Comparison of ENCODE assay signal across 8 mouse cellular contexts in the genomic region with DNA sequence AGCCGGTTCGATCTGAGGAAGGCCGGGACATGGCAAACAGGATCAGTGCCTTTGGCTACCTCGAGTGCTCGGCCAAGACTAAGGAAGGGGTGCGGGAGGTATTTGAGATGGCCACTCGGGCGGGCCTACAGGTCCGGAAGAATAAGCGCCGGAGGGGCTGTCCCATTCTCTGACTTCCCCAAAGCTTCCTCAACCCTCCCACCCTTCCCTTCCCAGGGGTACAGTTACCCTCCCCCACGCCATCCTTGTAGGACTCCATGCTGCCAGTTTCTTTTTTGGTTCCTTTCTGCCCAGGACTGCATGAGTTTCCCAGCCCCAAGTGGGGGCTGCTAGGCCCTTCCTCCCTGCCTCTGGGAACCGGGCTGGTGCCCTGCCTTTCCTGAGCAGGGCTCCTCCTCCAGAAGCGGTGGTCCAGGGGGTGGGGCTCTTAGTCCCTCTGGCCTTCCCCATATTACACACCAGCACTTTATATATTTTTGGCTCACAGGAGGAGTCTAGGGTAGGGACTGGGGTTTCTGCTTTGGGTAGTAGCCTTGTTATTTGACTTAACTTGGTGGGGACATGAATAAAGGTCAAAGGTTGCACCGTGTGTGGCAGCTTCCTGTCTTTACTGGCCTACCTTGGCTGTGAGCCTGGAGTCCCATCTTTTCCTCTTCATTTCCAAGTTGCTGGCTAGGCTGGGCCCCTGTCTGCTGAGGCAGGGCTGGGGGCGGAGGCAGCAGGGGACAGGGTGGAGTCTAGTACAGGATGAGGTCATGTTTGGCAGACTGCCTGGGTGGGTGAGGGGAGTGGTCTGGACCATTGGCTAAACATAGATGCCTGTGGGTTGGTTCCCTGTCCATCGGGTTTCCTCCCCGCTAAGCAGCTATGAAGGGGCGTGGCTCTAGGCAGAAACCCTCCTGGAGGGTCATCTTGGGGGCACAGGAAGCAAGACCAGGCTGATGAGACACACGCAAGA. TPM values are rescaled to one million over a fixed set of nuclear protein-coding genes. Genes with fewer than 3 reads are reported as not detected.
DNase-seq lines count a peak whose midpoint lies in the region; ATAC-seq and TF ChIP-seq lines count a peak whose summit lies in the region.

No protein-coding gene starts in this region.

- ATAC-seq in activated CD4-positive, CD25-positive, alpha-beta regulatory T cell, adult 4 months = peak; percentile 30
- ATAC-seq in forebrain, embryonic 11.5 days (replicated peaks; ENCODE audit: low FRiP score) = peak; percentile 91
- ATAC-seq in heart, postnatal 0 days (ENCODE audit: insufficient read depth, low read depth) = peak; percentile 92
- ATAC-seq in liver, embryonic 15.5 days (ENCODE audit: insufficient read depth) = peak; percentile 57
- peak; percentile 94 for ATAC-seq in neural tube, embryonic 11.5 days (ENCODE audit: insufficient read depth, low FRiP score, low TSS enrichment)

- H3K27ac ChIP-seq in forebrain, embryonic 11.5 days (ENCODE audit: low read depth, low read length) = peak overlapping the region; percentile 57
- H3K27ac ChIP-seq in heart, postnatal 0 days (ENCODE audit: low read depth) = peak overlapping the region; percentile 79
- peak overlapping the region; percentile 41; the same call in 1 of the 2 replicates for H3K27ac ChIP-seq in liver, embryonic 15.5 days (replicated peaks)
- H3K27ac ChIP-seq in neural tube, embryonic 11.5 days (ENCODE audit: low read depth, low read length) = peak overlapping the region; percentile 72

- peak; percentile 84 for DNase-seq in 3134 (ENCODE audit: extremely low read depth, insufficient read length, low spot score)
- DNase-seq in forebrain, embryonic 11.5 days (ENCODE audit: low spot score) = peak; percentile 92
- DNase-seq in heart, postnatal 0 days (ENCODE audit: low spot score) = peak; percentile 96
- DNase-seq in kidney, postnatal 25 days = peak; percentile 96 to 98
- peak; percentile 91 for DNase-seq in neural tube, embryonic 11.5 days (ENCODE audit: low spot score)
- DNase-seq in urinary bladder, postnatal 10 days (ENCODE audit: low spot score) = peak; percentile 77

- TF ChIP-seq EP300 in heart, postnatal 0 days (IDR thresholded peaks at IDR 0.05; ENCODE audit: low read depth) = 0 out of 2 replicates have a peak, but pooled peaks have one; percentile 42

- no peak overlapping the region for H3K9ac ChIP-seq in forebrain, embryonic 11.5 days (ENCODE audit: low read length)
- H3K9ac ChIP-seq in heart, postnatal 0 days (replicated peaks; ENCODE audit: low read depth, low read length) = no peak overlapping the region; the same call in 1 of the 2 replicates
- H3K9ac ChIP-seq in liver, embryonic 15.5 days = no peak overlapping the region
- 0 out of 2 replicates have a peak overlapping the region, but pooled peaks have one; percentile 26 for H3K9ac ChIP-seq in neural tube, embryonic 11.5 days (ENCODE audit: low read length)

- TF ChIP-seq CTCF in heart, postnatal 0 days (IDR thresholded peaks at IDR 0.05; ENCODE audit: low read depth) = no peak

- no peak overlapping the region for H3K4me3 ChIP-seq in forebrain, embryonic 11.5 days (ENCODE audit: low read depth, low read length)
- no peak overlapping the region for H3K4me3 ChIP-seq in heart, postnatal 0 days (ENCODE audit: low read depth, low read length)
- no peak overlapping the region for H3K4me3 ChIP-seq in liver, embryonic 15.5 days (replicated peaks)
- H3K4me3 ChIP-seq in neural tube, embryonic 11.5 days (ENCODE audit: low read depth, low read length) = no peak overlapping the region

- WGBS in forebrain, embryonic 11.5 days = 64% methylated on average over 20 of the region's 20 CpGs
- WGBS in heart, postnatal 0 days = 28% methylated on average over 20 of the region's 20 CpGs
- 46% methylated on average over 20 of the region's 20 CpGs for WGBS in liver, embryonic 15.5 days (ENCODE audit: insufficient replicate concordance)
- WGBS in neural tube, embryonic 11.5 days = 51% methylated on average over 20 of the region's 20 CpGs

- no peaks in the 10 kb centered on the region; the same call in 1 of the 2 replicates for H3K36me3 ChIP-seq in forebrain, embryonic 11.5 days (ENCODE audit: control insufficient read depth, insufficient read depth, low read length)
- H3K36me3 ChIP-seq in heart, postnatal 0 days (replicated peaks; ENCODE audit: control insufficient read depth, insufficient read depth, low read length) = peaks cover 39% of the 10 kb centered on the region
- peaks cover 26% of the 10 kb centered on the region for H3K36me3 ChIP-seq in liver, embryonic 15.5 days (replicated peaks)
- H3K36me3 ChIP-seq in neural tube, embryonic 11.5 days (ENCODE audit: control insufficient read depth, insufficient read depth, low read length) = peaks cover 2% of the 10 kb centered on the region; the same call in 1 of the 2 replicates

- H3K4me2 ChIP-seq in forebrain, embryonic 11.5 days (ENCODE audit: low read depth, low read length, severe bottlenecking) = 0 out of 2 replicates have a peak overlapping the region, but pooled peaks have one; percentile 18
- H3K4me2 ChIP-seq in heart, postnatal 0 days (ENCODE audit: low read depth, low read length) = peak overlapping the region; percentile 33
- H3K4me2 ChIP-seq in liver, embryonic 15.5 days = no peak overlapping the region
- 0 out of 2 replicates have a peak overlapping the region, but pooled peaks have one; percentile 7 for H3K4me2 ChIP-seq in neural tube, embryonic 11.5 days (ENCODE audit: low read depth)

- peaks cover 23% of the 10 kb centered on the region for H3K4me1 ChIP-seq in forebrain, embryonic 11.5 days (replicated peaks; ENCODE audit: control insufficient read depth, insufficient read depth, low read length)
- H3K4me1 ChIP-seq in heart, postnatal 0 days (ENCODE audit: control insufficient read depth, insufficient read depth) = peaks cover 38% of the 10 kb centered on the region
- H3K4me1 ChIP-seq in liver, embryonic 15.5 days (replicated peaks) = peaks cover 57% of the 10 kb centered on the region
- H3K4me1 ChIP-seq in neural tube, embryonic 11.5 days (ENCODE audit: control insufficient read depth, insufficient read depth, low read length) = peaks cover 32% of the 10 kb centered on the region

- no peaks in the 10 kb centered on the region for H3K27me3 ChIP-seq in forebrain, embryonic 11.5 days (ENCODE audit: control insufficient read depth, insufficient read depth, low read length)
- no peaks in the 10 kb centered on the region for H3K27me3 ChIP-seq in heart, postnatal 0 days (ENCODE audit: control insufficient read depth, insufficient read depth, low read length)
- peaks cover 16% of the 10 kb centered on the region for H3K27me3 ChIP-seq in liver, embryonic 15.5 days
- H3K27me3 ChIP-seq in neural tube, embryonic 11.5 days (ENCODE audit: control insufficient read depth, insufficient read depth, low read length) = no peaks in the 10 kb centered on the region

- no peaks in the 10 kb centered on the region for H3K9me3 ChIP-seq in forebrain, embryonic 11.5 days (ENCODE audit: control insufficient read depth, low read length)
- H3K9me3 ChIP-seq in heart, postnatal 0 days (replicated peaks; ENCODE audit: control insufficient read depth, low read length) = no peaks in the 10 kb centered on the region
- H3K9me3 ChIP-seq in liver, embryonic 15.5 days (replicated peaks) = no peaks in the 10 kb centered on the region
- H3K9me3 ChIP-seq in neural tube, embryonic 11.5 days (ENCODE audit: control insufficient read depth, low read length) = no peaks in the 10 kb centered on the region

RNA-seq across cellular contexts. Expression of a gene that starts 6.0 kb away (rescaled TPM):
- 1 to 10 TPM; 7.3 to 9.9 TPM for polyA plus RNA-seq in activated CD4-positive, CD25-positive, alpha-beta regulatory T cell, adult 4 months (2017; shearing (Covaris generic))
- polyA plus RNA-seq in forebrain, embryonic 11.5 days (2014; fragmentation: Nextera tagmentation; extraction: Ambion mirVana) = 80.5 and 98.0 TPM in 2 replicates
- 165 and 170 TPM in 2 replicates for total RNA-seq in heart, postnatal 0 days (2014; rRNA removed; ENCODE audit: low replicate concordance)
- 165 and 170 TPM in 2 replicates for polyA plus RNA-seq in heart, postnatal 0 days (2015; fragmentation: Nextera tagmentation; extraction: Ambion mirVana)
- polyA plus RNA-seq in liver, embryonic 15.5 days (2015; fragmentation: Nextera tagmentation; extraction: Ambion mirVana) = 20.5 and 21.5 TPM in 2 replicates
- 104 and 105 TPM in 2 replicates for polyA plus RNA-seq in neural tube, embryonic 11.5 days (2014; fragmentation: Nextera tagmentation; extraction: Ambion mirVana)

RNA-seq across cellular contexts. Expression of a gene that starts 12.5 kb away (rescaled TPM):
- polyA plus RNA-seq in activated CD4-positive, CD25-positive, alpha-beta regulatory T cell, adult 4 months (2017; shearing (Covaris generic)) = 1 to 10 TPM in 1 of 2 experiments, under 1 TPM in 1; 0.83 to 1.4 TPM
- 0.24 TPM in 1 of 2 replicates, not detected in the other for polyA plus RNA-seq in forebrain, embryonic 11.5 days (2014; fragmentation: Nextera tagmentation; extraction: Ambion mirVana)
- 0.77 and 1.1 TPM in 2 replicates for total RNA-seq in heart, postnatal 0 days (2014; rRNA removed; ENCODE audit: low replicate concordance)
- 1.1 TPM in 2 replicates for polyA plus RNA-seq in heart, postnatal 0 days (2015; fragmentation: Nextera tagmentation; extraction: Ambion mirVana)
- polyA plus RNA-seq in liver, embryonic 15.5 days (2015; fragmentation: Nextera tagmentation; extraction: Ambion mirVana) = not detected in 2 replicates
- polyA plus RNA-seq in neural tube, embryonic 11.5 days (2014; fragmentation: Nextera tagmentation; extraction: Ambion mirVana) = not detected in 2 replicates

RNA-seq across cellular contexts. Expression of a gene that starts 13.3 kb away (rescaled TPM):
- polyA plus RNA-seq in activated CD4-positive, CD25-positive, alpha-beta regulatory T cell, adult 4 months (2017; shearing (Covaris generic)) = 10 to 100 TPM; 24.1 to 28.0 TPM
- polyA plus RNA-seq in forebrain, embryonic 11.5 days (2014; fragmentation: Nextera tagmentation; extraction: Ambion mirVana) = 1.1 and 1.2 TPM in 2 replicates
- 49.4 and 84.0 TPM in 2 replicates for total RNA-seq in heart, postnatal 0 days (2014; rRNA removed; ENCODE audit: low replicate concordance)
- 59.0 and 67.8 TPM in 2 replicates for polyA plus RNA-seq in heart, postnatal 0 days (2015; fragmentation: Nextera tagmentation; extraction: Ambion mirVana)
- 0.24 and 0.64 TPM in 2 replicates for polyA plus RNA-seq in liver, embryonic 15.5 days (2015; fragmentation: Nextera tagmentation; extraction: Ambion mirVana)
- 1.0 and 1.9 TPM in 2 replicates for polyA plus RNA-seq in neural tube, embryonic 11.5 days (2014; fragmentation: Nextera tagmentation; extraction: Ambion mirVana)

RNA-seq across cellular contexts. Expression of a gene that starts 24.2 kb away (rescaled TPM):
- polyA plus RNA-seq in activated CD4-positive, CD25-positive, alpha-beta regulatory T cell, adult 4 months (2017; shearing (Covaris generic)) = 10 to 100 TPM; 16.2 to 34.8 TPM
- 13.8 and 15.3 TPM in 2 replicates for polyA plus RNA-seq in forebrain, embryonic 11.5 days (2014; fragmentation: Nextera tagmentation; extraction: Ambion mirVana)
- total RNA-seq in heart, postnatal 0 days (2014; rRNA removed; ENCODE audit: low replicate concordance) = 19.9 and 20.2 TPM in 2 replicates
- polyA plus RNA-seq in heart, postnatal 0 days (2015; fragmentation: Nextera tagmentation; extraction: Ambion mirVana) = 13.2 and 14.0 TPM in 2 replicates
- 27.6 and 29.0 TPM in 2 replicates for polyA plus RNA-seq in liver, embryonic 15.5 days (2015; fragmentation: Nextera tagmentation; extraction: Ambion mirVana)
- polyA plus RNA-seq in neural tube, embryonic 11.5 days (2014; fragmentation: Nextera tagmentation; extraction: Ambion mirVana) = 17.4 and 22.0 TPM in 2 replicates

Comparison
In these comparisons a context has a peak if more than half of its experiments do, and no peak if none do; other contexts are left out.
1. ATAC-seq: peak in every context shown above with its lines; median percentile 94 in neural tube, embryonic 11.5 days; 92 in heart, postnatal 0 days; 91 in forebrain, embryonic 11.5 days; 57 in liver, embryonic 15.5 days; 30 in activated CD4-positive, CD25-positive, alpha-beta regulatory T cell, adult 4 months.